Mouse (Mus musculus): Measurements from ENCODE around the gene Tprgl. TPM values are rescaled to one million over a fixed set of nuclear protein-coding genes. Genes with fewer than 3 reads are reported as not detected.

The Tprgl gene
- polyA plus RNA-seq, 2 experiments, result 95.7 to 156 TPM

DNA sequence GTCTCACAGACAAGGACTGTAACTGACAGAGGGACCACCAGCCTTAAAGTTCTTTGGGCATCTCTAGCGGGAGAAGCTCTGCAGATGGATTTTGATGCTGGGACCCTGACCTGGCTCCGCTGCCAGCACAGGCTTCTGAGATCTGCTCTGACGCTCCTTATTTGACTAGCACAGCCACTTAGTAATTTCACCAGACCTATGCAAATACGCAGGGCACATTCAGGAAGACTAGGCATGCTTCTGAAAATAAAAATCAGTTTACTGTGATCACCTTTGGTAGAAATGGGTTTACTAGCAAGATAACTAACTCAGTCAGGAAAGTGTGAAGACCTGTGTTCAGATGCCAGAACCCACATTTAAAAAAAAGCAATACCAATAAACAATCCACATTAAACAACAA is 28.6 kb downstream of the Tprgl start:
- H3K4me3 ChIP-seq (replicated peaks; ENCODE audit: low read length), result no peak overlapping the region
- 77% methylated on average over 4 of the region's 4 CpGs for WGBS
- no peak overlapping the region for H3K9ac ChIP-seq (ENCODE audit: low read depth, low read length, severe bottlenecking)
- no peaks in the 10 kb centered on the region for H3K36me3 ChIP-seq (ENCODE audit: control insufficient read depth, insufficient read depth, low read length)
- no peaks in the 10 kb centered on the region for H3K9me3 ChIP-seq (ENCODE audit: control insufficient read depth, low read length)
- DNase-seq (ENCODE audit: low spot score), result no peak
- no peak for TF ChIP-seq POLR2A (IDR thresholded peaks at IDR 0.05; ENCODE audit: borderline replicate concordance, extremely low read depth, insufficient read depth, insufficient read length)
- no peak overlapping the region for H3K4me2 ChIP-seq (replicated peaks; ENCODE audit: low read depth, low read length, severe bottlenecking)
- ATAC-seq (ENCODE audit: low FRiP score, low read depth), result no peak
- H3K4me1 ChIP-seq (ENCODE audit: control insufficient read depth, insufficient read depth, low read length), result no peaks in the 10 kb centered on the region
- no peak overlapping the region for H3K27ac ChIP-seq (replicated peaks; ENCODE audit: low read depth, low read length)
- peaks cover 9% of the 10 kb centered on the region; the same call in 1 of the 2 replicates for H3K27me3 ChIP-seq (ENCODE audit: control insufficient read depth, insufficient read depth, low read length)

DNA sequence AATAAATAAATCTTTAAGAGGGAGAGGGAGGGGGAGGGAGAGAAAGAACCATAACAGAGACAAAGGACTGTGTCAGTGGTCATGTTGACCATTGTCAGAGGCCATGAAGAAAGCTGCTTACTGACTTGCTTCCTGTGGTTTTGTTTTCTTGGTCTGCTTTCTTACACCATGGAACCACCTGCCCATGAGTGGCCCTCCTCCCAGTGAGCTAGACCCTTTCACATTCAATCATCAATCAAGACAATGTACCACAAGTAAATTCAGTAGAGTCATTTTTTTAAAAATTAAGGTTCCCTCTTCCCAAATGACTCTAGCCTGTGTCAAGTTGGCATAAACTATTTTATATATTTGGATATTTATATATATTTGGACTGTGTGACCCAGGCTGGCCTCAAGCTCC is 30.5 kb downstream of the Tprgl start:
- TF ChIP-seq POLR2A (IDR thresholded peaks at IDR 0.05; ENCODE audit: borderline replicate concordance, extremely low read depth, insufficient read depth, insufficient read length), result no peak
- no peak overlapping the region for H3K9ac ChIP-seq (ENCODE audit: low read depth, low read length, severe bottlenecking)
- no peak overlapping the region for H3K4me2 ChIP-seq (replicated peaks; ENCODE audit: low read depth, low read length, severe bottlenecking)
- no peaks in the 10 kb centered on the region for H3K9me3 ChIP-seq (ENCODE audit: control insufficient read depth, low read length)
- peaks cover 9% of the 10 kb centered on the region; the same call in 1 of the 2 replicates for H3K27me3 ChIP-seq (ENCODE audit: control insufficient read depth, insufficient read depth, low read length)
- H3K4me3 ChIP-seq (replicated peaks; ENCODE audit: low read length), result no peak overlapping the region
- H3K4me1 ChIP-seq (ENCODE audit: control insufficient read depth, insufficient read depth, low read length), result no peaks in the 10 kb centered on the region
- H3K27ac ChIP-seq (replicated peaks; ENCODE audit: low read depth, low read length), result no peak overlapping the region
- H3K36me3 ChIP-seq (ENCODE audit: control insufficient read depth, insufficient read depth, low read length), result no peaks in the 10 kb centered on the region
- no peak for DNase-seq (ENCODE audit: low spot score)
- ATAC-seq (ENCODE audit: low FRiP score, low read depth), result no peak

DNA sequence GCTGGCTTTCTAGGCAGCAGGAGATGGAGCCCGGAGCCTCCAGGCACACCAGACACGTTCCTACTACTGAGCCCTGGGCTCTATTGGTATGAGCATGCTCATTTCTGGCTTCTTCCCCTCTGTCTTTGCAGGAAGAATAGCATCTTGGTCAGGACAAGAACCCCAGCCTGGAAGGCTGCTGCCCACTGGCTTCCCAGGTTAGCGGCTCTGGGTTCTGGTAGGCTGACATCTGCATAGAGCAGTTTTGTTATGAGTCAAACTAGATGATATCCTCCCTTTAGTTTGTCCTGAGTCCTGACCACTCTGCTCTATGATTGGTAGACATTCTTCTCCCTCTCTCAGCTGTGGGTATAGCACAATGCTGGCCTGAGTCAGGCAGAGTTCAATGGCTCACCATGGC is 33.2 kb downstream of the Tprgl start:
- no peak overlapping the region for H3K4me3 ChIP-seq (replicated peaks; ENCODE audit: low read length)
- no peak for TF ChIP-seq POLR2A (IDR thresholded peaks at IDR 0.05; ENCODE audit: borderline replicate concordance, extremely low read depth, insufficient read depth, insufficient read length)
- no peaks in the 10 kb centered on the region for H3K4me1 ChIP-seq (ENCODE audit: control insufficient read depth, insufficient read depth, low read length)
- DNase-seq (ENCODE audit: low spot score), result no peak
- no peak overlapping the region for H3K4me2 ChIP-seq (replicated peaks; ENCODE audit: low read depth, low read length, severe bottlenecking)
- H3K9me3 ChIP-seq (ENCODE audit: control insufficient read depth, low read length), result no peaks in the 10 kb centered on the region
- peaks cover 5% of the 10 kb centered on the region; the same call in 1 of the 2 replicates for H3K27me3 ChIP-seq (ENCODE audit: control insufficient read depth, insufficient read depth, low read length)
- no peak overlapping the region for H3K9ac ChIP-seq (ENCODE audit: low read depth, low read length, severe bottlenecking)
- 68% methylated on average over 3 of the region's 3 CpGs for WGBS
- ATAC-seq (ENCODE audit: low FRiP score, low read depth), result no peak
- H3K27ac ChIP-seq (replicated peaks; ENCODE audit: low read depth, low read length), result no peak overlapping the region
- no peaks in the 10 kb centered on the region for H3K36me3 ChIP-seq (ENCODE audit: control insufficient read depth, insufficient read depth, low read length)

DNA sequence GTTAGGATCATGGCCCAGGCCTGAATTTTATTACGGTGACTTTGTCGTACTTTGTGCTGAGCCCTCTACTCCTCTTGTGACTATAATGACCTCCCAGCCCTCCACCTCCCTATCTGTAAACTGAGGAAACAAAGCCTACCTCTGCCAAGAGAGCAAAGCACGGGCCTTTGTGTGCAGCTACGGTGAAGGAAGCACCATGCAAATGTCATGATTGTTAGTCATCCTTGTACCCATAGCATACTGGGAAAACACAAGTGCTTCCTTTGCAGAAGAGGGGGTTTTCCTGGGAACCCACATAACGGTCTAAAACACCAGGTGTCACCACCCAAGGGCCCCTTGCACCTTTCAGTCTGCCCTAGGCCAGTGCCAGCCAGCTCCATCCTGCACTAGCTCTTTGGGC is 35.3 kb downstream of the Tprgl start:
- ATAC-seq (ENCODE audit: low FRiP score, low read depth) (no peak), DNase-seq (ENCODE audit: low spot score) (no peak)
- Histone ChIP-seq H3K4me3 (replicated peaks; ENCODE audit: low read length) (no peak overlapping the region), H3K9ac (ENCODE audit: low read depth, low read length, severe bottlenecking) (no peak overlapping the region), H3K4me1 (ENCODE audit: control insufficient read depth, insufficient read depth, low read length) (no peaks in the 10 kb centered on the region), H3K27ac (replicated peaks; ENCODE audit: low read depth, low read length) (no peak overlapping the region), H3K27me3 (ENCODE audit: control insufficient read depth, insufficient read depth, low read length) (peaks cover 5% of the 10 kb centered on the region; the same call in 1 of the 2 replicates), H3K9me3 (ENCODE audit: control insufficient read depth, low read length) (no peaks in the 10 kb centered on the region), H3K36me3 (ENCODE audit: control insufficient read depth, insufficient read depth, low read length) (no peaks in the 10 kb centered on the region), H3K4me2 (replicated peaks; ENCODE audit: low read depth, low read length, severe bottlenecking) (no peak overlapping the region)
- WGBS, result 66% methylated on average over 5 of the region's 5 CpGs
- no peak for TF ChIP-seq POLR2A (IDR thresholded peaks at IDR 0.05; ENCODE audit: borderline replicate concordance, extremely low read depth, insufficient read depth, insufficient read length)

DNA sequence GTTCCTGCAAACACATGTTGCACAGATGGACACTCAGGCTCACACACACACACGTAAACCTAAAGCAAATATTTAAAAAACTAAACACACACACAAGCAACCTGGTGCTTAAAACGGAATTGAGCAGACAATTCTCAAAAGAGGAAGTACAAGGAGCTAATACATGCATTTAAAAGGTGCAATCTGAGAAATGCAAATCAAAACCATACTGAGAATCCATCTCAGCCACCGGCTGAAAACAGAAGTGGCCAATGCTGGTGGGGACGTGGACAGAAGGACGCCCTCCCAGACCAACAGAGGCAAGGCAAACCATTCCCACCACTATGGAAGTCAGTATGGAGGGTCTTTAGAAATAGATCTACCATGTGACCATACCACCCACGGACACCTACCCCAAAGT is 36.9 kb downstream of the Tprgl start:
- 70% methylated on average over 6 of the region's 6 CpGs for WGBS
- Histone ChIP-seq H3K4me1 (ENCODE audit: control insufficient read depth, insufficient read depth, low read length) (no peaks in the 10 kb centered on the region), H3K27me3 (ENCODE audit: control insufficient read depth, insufficient read depth, low read length) (peaks cover 4% of the 10 kb centered on the region; the same call in 1 of the 2 replicates), H3K36me3 (ENCODE audit: control insufficient read depth, insufficient read depth, low read length) (no peaks in the 10 kb centered on the region), H3K4me3 (replicated peaks; ENCODE audit: low read length) (no peak overlapping the region), H3K4me2 (replicated peaks; ENCODE audit: low read depth, low read length, severe bottlenecking) (no peak overlapping the region), H3K9me3 (ENCODE audit: control insufficient read depth, low read length) (no peaks in the 10 kb centered on the region), H3K27ac (replicated peaks; ENCODE audit: low read depth, low read length) (no peak overlapping the region), H3K9ac (ENCODE audit: low read depth, low read length, severe bottlenecking) (no peak overlapping the region)
- ATAC-seq (ENCODE audit: low FRiP score, low read depth) (no peak), DNase-seq (ENCODE audit: low spot score) (no peak)
- TF ChIP-seq POLR2A (IDR thresholded peaks at IDR 0.05; ENCODE audit: borderline replicate concordance, extremely low read depth, insufficient read depth, insufficient read length), result no peak

DNA sequence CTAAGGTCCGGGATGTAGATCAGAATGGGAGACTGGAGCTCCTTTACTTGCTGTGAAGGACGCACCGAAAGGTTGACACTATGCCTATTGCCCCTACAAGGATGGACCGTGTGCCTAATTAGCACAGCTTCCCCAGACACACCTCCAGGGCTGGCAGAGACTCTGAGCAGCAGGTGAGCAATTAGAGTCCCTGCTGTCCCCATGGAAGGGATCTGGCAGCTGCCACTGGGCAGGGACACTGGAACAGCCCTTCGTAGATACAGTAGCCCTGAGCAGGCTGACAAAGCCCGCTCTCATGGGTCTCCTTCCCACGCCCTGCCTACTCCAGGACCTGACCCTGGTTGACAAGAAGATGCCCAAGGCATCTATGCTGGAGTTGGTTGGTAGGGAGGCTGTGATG is 38.1 kb downstream of the Tprgl start:
- H3K27me3 ChIP-seq (ENCODE audit: control insufficient read depth, insufficient read depth, low read length), result no peaks in the 10 kb centered on the region
- no peak overlapping the region for H3K4me3 ChIP-seq (replicated peaks; ENCODE audit: low read length)
- WGBS, result 73% methylated on average over 7 of the region's 7 CpGs
- ATAC-seq (ENCODE audit: low FRiP score, low read depth) (no peak), DNase-seq (ENCODE audit: low spot score) (no peak)
- H3K4me1 ChIP-seq (ENCODE audit: control insufficient read depth, insufficient read depth, low read length), result no peaks in the 10 kb centered on the region
- no peaks in the 10 kb centered on the region for H3K9me3 ChIP-seq (ENCODE audit: control insufficient read depth, low read length)
- no peak overlapping the region for H3K27ac ChIP-seq (replicated peaks; ENCODE audit: low read depth, low read length)
- TF ChIP-seq POLR2A (IDR thresholded peaks at IDR 0.05; ENCODE audit: borderline replicate concordance, extremely low read depth, insufficient read depth, insufficient read length), result no peak
- H3K9ac ChIP-seq (ENCODE audit: low read depth, low read length, severe bottlenecking), result no peak overlapping the region
- H3K4me2 ChIP-seq (replicated peaks; ENCODE audit: low read depth, low read length, severe bottlenecking), result no peak overlapping the region
- no peaks in the 10 kb centered on the region for H3K36me3 ChIP-seq (ENCODE audit: control insufficient read depth, insufficient read depth, low read length)
